Mouse (Mus musculus) limb, embryonic 13.5 days (tissue): ENCODE results near the gene Auts2. TPM values are rescaled to one million over a fixed set of nuclear protein-coding genes. Genes with fewer than 3 reads are reported as not detected.

ENCODE experiments used
- ATAC-seq: fragments of 200-750 bp; cut with Nextera tagmentation; 2 replicates; pipeline ENCODE4 v1.8.0; 2017; ENCODE audit warnings: low read depth, moderate number of reproducible peaks, moderate TSS enrichment; ENCODE audit not compliant: low FRiP score
- H3K27ac ChIP-seq: fragments of 300-500 bp; sonication (generic); 2 replicates; pipeline ENCODE4 v1.5.1; 2015; ENCODE audit warnings: inconsistent platforms, mild to moderate bottlenecking, moderate library complexity
- H3K27me3 ChIP-seq: fragments of 300-500 bp; sonication (generic); 2 replicates; pipeline ENCODE4 v1.6.1; 2015; ENCODE audit warnings: mild to moderate bottlenecking, inconsistent platforms
- H3K36me3 ChIP-seq: fragments of 300-500 bp; sonication (generic); 2 replicates; pipeline ENCODE4 v1.6.1; 2015; ENCODE audit warnings: inconsistent platforms, mild to moderate bottlenecking, moderate library complexity
- H3K4me1 ChIP-seq: fragments of 300-500 bp; sonication (generic); 2 replicates; pipeline ENCODE4 v1.6.1; 2015; ENCODE audit warnings: inconsistent platforms
- H3K4me2 ChIP-seq: fragments of 300-500 bp; sonication (generic); replicated peaks from 2 replicates; pipeline ENCODE4 v1.6.1; 2015; ENCODE audit warnings: inconsistent platforms, mild to moderate bottlenecking, moderate library complexity
- H3K4me3 ChIP-seq: fragments of 300-500 bp; sonication (generic); 2 replicates; pipeline ENCODE4 v1.5.1; 2015; ENCODE audit warnings: moderate library complexity, mild to moderate bottlenecking, inconsistent platforms
- H3K9ac ChIP-seq: fragments of 300-500 bp; sonication (generic); 2 replicates; pipeline ENCODE4 v1.6.1; 2015; ENCODE audit warnings: mild to moderate bottlenecking, inconsistent platforms
- H3K9me3 ChIP-seq: fragments of 300-500 bp; sonication (generic); 2 replicates; pipeline ENCODE4 v1.6.1; 2016; ENCODE audit warnings: inconsistent platforms
- WGBS: fragments of 180-500 bp; shearing (Covaris S2); methylation state at CpG from one replicate; pipeline ENCODE4 v1.1.7; 2015; 5-methylcytosine and 5-hydroxymethylcytosine counted together
- polyA plus RNA-seq: library from polyadenylated mRNA; unstranded; fragments of >200 nt; fragmentation: Nextera tagmentation; extraction: Ambion mirVana; gene quantifications from 2 replicates; pipeline ENCODE4 v1.2.1, GENCODE M21; 2015

Gene Auts2
- polyA plus RNA-seq, 1 experiment from 2014 or later, result 55.1 TPM

- Histone ChIP-seq H3K36me3 (no peaks in the 10 kb centered on the region), H3K4me2 (no peak overlapping the region), H3K27me3 (no peaks in the 10 kb centered on the region), H3K4me1 (peaks cover 41% of the 10 kb centered on the region), H3K9ac (no peak overlapping the region), H3K9me3 (no peaks in the 10 kb centered on the region), H3K4me3 (no peak overlapping the region), H3K27ac (no peak overlapping the region)
- ATAC-seq, result no peak
- 81% methylated on average over 5 of the region's 5 CpGs for WGBS
Observed at GRCm38 (mm10) chr5:132472184-132472829, 70.8 kb downstream of the Auts2 start.

- Histone ChIP-seq H3K4me2 (no peak overlapping the region), H3K36me3 (no peaks in the 10 kb centered on the region), H3K27me3 (no peaks in the 10 kb centered on the region), H3K27ac (no peak overlapping the region), H3K9ac (no peak overlapping the region), H3K4me1 (peaks cover 14% of the 10 kb centered on the region), H3K9me3 (no peaks in the 10 kb centered on the region), H3K4me3 (no peak overlapping the region)
- WGBS, result 73% methylated on average over 2 of the region's 2 CpGs
- ATAC-seq, result no peak
Observed at GRCm38 (mm10) chr5:132467364-132467743, 75.8 kb downstream of the Auts2 start.

GRCm38 (mm10) chr5:132466427-132467363 lies 76.4 kb downstream of the Auts2 start:
- no peaks in the 10 kb centered on the region for H3K27me3 ChIP-seq
- H3K9ac ChIP-seq, result no peak overlapping the region
- H3K4me1 ChIP-seq, result peaks cover 11% of the 10 kb centered on the region
- H3K27ac ChIP-seq, result no peak overlapping the region
- no peak overlapping the region for H3K4me2 ChIP-seq
- H3K36me3 ChIP-seq, result no peaks in the 10 kb centered on the region
- WGBS, result 81% methylated on average over 16 of the region's 16 CpGs
- H3K9me3 ChIP-seq, result no peaks in the 10 kb centered on the region
- no peak for ATAC-seq
- H3K4me3 ChIP-seq, result no peak overlapping the region

- H3K9ac ChIP-seq, result no peak overlapping the region
- no peaks in the 10 kb centered on the region for H3K9me3 ChIP-seq
- H3K4me2 ChIP-seq, result no peak overlapping the region
- no peaks in the 10 kb centered on the region for H3K27me3 ChIP-seq
- no peaks in the 10 kb centered on the region for H3K36me3 ChIP-seq
- ATAC-seq, result no peak
- H3K27ac ChIP-seq, result no peak overlapping the region
- H3K4me1 ChIP-seq, result 0 out of 2 replicates have a peak, but pooled peaks cover 11% of the 10 kb centered on the region
- WGBS, result 90% methylated on average over 11 of the region's 11 CpGs
- H3K4me3 ChIP-seq, result no peak overlapping the region
Observed at GRCm38 (mm10) chr5:132462560-132462959, 80.6 kb downstream of the Auts2 start.

- 0 out of 2 replicates have a peak, but pooled peaks cover 10% of the 10 kb centered on the region for H3K4me1 ChIP-seq
- no peaks in the 10 kb centered on the region for H3K9me3 ChIP-seq
- H3K27ac ChIP-seq, result no peak overlapping the region
- H3K4me3 ChIP-seq, result no peak overlapping the region
- WGBS, result 46% methylated on average over 7 of the region's 7 CpGs
- H3K9ac ChIP-seq, result no peak overlapping the region
- H3K36me3 ChIP-seq, result no peaks in the 10 kb centered on the region
- no peak for ATAC-seq
- H3K27me3 ChIP-seq, result no peaks in the 10 kb centered on the region
- H3K4me2 ChIP-seq, result no peak overlapping the region
Observed at GRCm38 (mm10) chr5:132458498-132458897, 84.6 kb downstream of the Auts2 start.

- WGBS, result 83% methylated on average over 2 of the region's 2 CpGs
- H3K4me1 ChIP-seq, result 0 out of 2 replicates have a peak, but pooled peaks cover 3% of the 10 kb centered on the region
- H3K9ac ChIP-seq, result no peak overlapping the region
- no peaks in the 10 kb centered on the region for H3K9me3 ChIP-seq
- H3K27me3 ChIP-seq, result no peaks in the 10 kb centered on the region
- no peak for ATAC-seq
- no peak overlapping the region for H3K4me2 ChIP-seq
- no peak overlapping the region for H3K4me3 ChIP-seq
- no peaks in the 10 kb centered on the region for H3K36me3 ChIP-seq
- H3K27ac ChIP-seq, result no peak overlapping the region
Observed at GRCm38 (mm10) chr5:132452381-132452780, 90.8 kb downstream of the Auts2 start.

GRCm38 (mm10) chr5:132450071-132450470 lies 93.1 kb downstream of the Auts2 start:
- Histone ChIP-seq H3K27ac (no peak overlapping the region), H3K4me1 (no peaks in the 10 kb centered on the region), H3K4me3 (no peak overlapping the region), H3K27me3 (no peaks in the 10 kb centered on the region), H3K36me3 (no peaks in the 10 kb centered on the region), H3K9ac (no peak overlapping the region), H3K9me3 (no peaks in the 10 kb centered on the region), H3K4me2 (no peak overlapping the region)
- WGBS, result 92% methylated on average over 3 of the region's 3 CpGs
- ATAC-seq, result no peak

- Histone ChIP-seq H3K4me2 (no peak overlapping the region), H3K27ac (no peak overlapping the region), H3K36me3 (no peaks in the 10 kb centered on the region), H3K9ac (no peak overlapping the region), H3K4me1 (no peaks in the 10 kb centered on the region), H3K27me3 (no peaks in the 10 kb centered on the region), H3K4me3 (no peak overlapping the region), H3K9me3 (no peaks in the 10 kb centered on the region)
- 70% methylated on average over 6 of the region's 6 CpGs for WGBS
- no peak for ATAC-seq
Observed at GRCm38 (mm10) chr5:132448401-132449066, 94.6 kb downstream of the Auts2 start.

GRCm38 (mm10) chr5:132445213-132445954 lies 97.8 kb downstream of the Auts2 start:
- Histone ChIP-seq H3K9ac (no peak overlapping the region), H3K4me1 (0 out of 2 replicates have a peak, but pooled peaks cover 3% of the 10 kb centered on the region), H3K4me3 (no peak overlapping the region), H3K9me3 (no peaks in the 10 kb centered on the region), H3K27ac (no peak overlapping the region), H3K27me3 (no peaks in the 10 kb centered on the region), H3K4me2 (no peak overlapping the region), H3K36me3 (no peaks in the 10 kb centered on the region)
- ATAC-seq, result no peak
- 90% methylated on average over 4 of the region's 4 CpGs for WGBS

GRCm38 (mm10) chr5:132442948-132443347 lies 100.2 kb downstream of the Auts2 start:
- H3K9me3 ChIP-seq, result no peaks in the 10 kb centered on the region
- no peak overlapping the region for H3K27ac ChIP-seq
- H3K36me3 ChIP-seq, result no peaks in the 10 kb centered on the region
- H3K27me3 ChIP-seq, result no peaks in the 10 kb centered on the region
- no peak overlapping the region for H3K9ac ChIP-seq
- no peak overlapping the region for H3K4me2 ChIP-seq
- peaks cover 8% of the 10 kb centered on the region for H3K4me1 ChIP-seq
- WGBS, result 74% methylated on average over 4 of the region's 4 CpGs
- ATAC-seq, result no peak
- H3K4me3 ChIP-seq, result no peak overlapping the region

- Histone ChIP-seq H3K4me1 (peaks cover 29% of the 10 kb centered on the region), H3K27ac (no peak overlapping the region), H3K36me3 (no peaks in the 10 kb centered on the region), H3K27me3 (no peaks in the 10 kb centered on the region), H3K9me3 (no peaks in the 10 kb centered on the region), H3K9ac (no peak overlapping the region), H3K4me2 (no peak overlapping the region), H3K4me3 (no peak overlapping the region)
- WGBS, result 45% methylated on average over 4 of the region's 4 CpGs
- no peak for ATAC-seq
Observed at GRCm38 (mm10) chr5:132438414-132438813, 104.7 kb downstream of the Auts2 start.
